Mouse (Mus musculus) lung, postnatal 0 days (tissue): Measurements from ENCODE around the gene 6430571L13Rik.

Experiments
- CTCF ChIP-seq: IDR thresholded peaks from 2 replicates; pipeline ENCODE4 v1.5.1; 2016; ENCODE audit warnings: antibody characterized with exemption, mild to moderate bottlenecking
- EP300 ChIP-seq: IDR thresholded peaks from 2 replicates; pipeline ENCODE4 v1.6.1; 2016; ENCODE audit warnings: antibody characterized with exemption, mild to moderate bottlenecking, control low read depth

DNA sequence AAGGTAGTCTGAATTCAATTTTAAA is 44.6 kb upstream of the 6430571L13Rik start, which contains the start of gene Cish:
- TF ChIP-seq CTCF (no peak), EP300 (no peak)
